Comparison of ENCODE assay signal across 8 mouse cellular contexts in the genomic region with DNA sequence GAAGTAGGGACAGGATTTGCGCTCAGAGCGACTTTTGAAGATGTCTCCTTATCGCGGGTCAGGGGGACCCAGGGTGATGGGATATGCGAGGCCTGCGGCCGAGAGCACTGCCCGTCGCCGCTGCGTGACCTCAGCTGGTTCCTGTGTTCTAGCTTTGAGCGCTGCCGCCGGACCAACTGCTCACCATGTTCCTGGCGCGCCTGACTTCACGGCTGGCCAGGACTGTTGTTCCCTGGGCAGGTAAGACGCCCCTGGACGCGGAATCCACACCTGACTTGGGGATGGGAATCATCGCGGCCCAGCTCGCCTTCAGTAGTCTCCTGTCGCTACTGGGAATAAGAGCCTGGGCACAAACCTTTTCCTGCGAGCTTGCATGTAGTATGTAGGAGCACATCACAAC. TPM values are rescaled to one million over a fixed set of nuclear protein-coding genes. Genes with fewer than 3 reads are reported as not detected.
DNase-seq lines count a peak whose midpoint lies in the region; ATAC-seq lines count a peak whose summit lies in the region.

No protein-coding gene starts in this region.

- no peak for DNase-seq in lung, postnatal 14 days
- peak; percentile 62 for DNase-seq in kidney, postnatal 10 days
- DNase-seq in layer of hippocampus, postnatal 36 days: no peak
- no peak for DNase-seq in cerebellum, postnatal 4 days (ENCODE audit: low spot score in 2 of 2)
- DNase-seq in right cerebral cortex, postnatal 36 days (ENCODE audit: low spot score in 2 of 2): no peak

- no peaks in the 10 kb centered on the region for H3K9me3 ChIP-seq in lung, embryonic 15.5 days
- H3K9me3 ChIP-seq in erythroblast, embryonic 14.5 days (ENCODE audit: control insufficient read depth, low read length): no peaks in the 10 kb centered on the region
- H3K9me3 ChIP-seq in midbrain, embryonic 15.5 days: no peaks in the 10 kb centered on the region

- peak overlapping the region; percentile 78 for H3K9ac ChIP-seq in lung, embryonic 15.5 days
- H3K9ac ChIP-seq in midbrain, embryonic 15.5 days: peak overlapping the region; percentile 72

- ATAC-seq in lung, embryonic 15.5 days (ENCODE audit: borderline replicate concordance, extremely low read depth, low FRiP score, low TSS enrichment): no peak; the same call in 1 of the 2 replicates
- ATAC-seq in midbrain, embryonic 15.5 days (replicated peaks): no peak; the same call in 1 of the 2 replicates

- WGBS in lung, embryonic 15.5 days: 1% methylated on average over 25 of the region's 25 CpGs
- WGBS in midbrain, embryonic 15.5 days: under 1% methylated on average over 25 of the region's 25 CpGs

- H3K4me3 ChIP-seq in lung, embryonic 15.5 days: peak overlapping the region; percentile 85
- peak overlapping the region; percentile 65 for H3K4me3 ChIP-seq in erythroblast, embryonic 14.5 days (replicated peaks)
- peak overlapping the region; percentile 58 for H3K4me3 ChIP-seq in midbrain, embryonic 15.5 days

- peak overlapping the region; percentile 93 for H3K4me2 ChIP-seq in lung, embryonic 15.5 days
- H3K4me2 ChIP-seq in midbrain, embryonic 15.5 days: peak overlapping the region; percentile 87

- peaks cover 20% of the 10 kb centered on the region for H3K36me3 ChIP-seq in lung, embryonic 15.5 days
- peaks cover 46% of the 10 kb centered on the region for H3K36me3 ChIP-seq in erythroblast, embryonic 14.5 days (ENCODE audit: control insufficient read depth)
- H3K36me3 ChIP-seq in midbrain, embryonic 15.5 days (replicated peaks): 0 out of 2 replicates have a peak, but pooled peaks cover 5% of the 10 kb centered on the region

- H3K27ac ChIP-seq in lung, embryonic 15.5 days: peak overlapping the region; percentile 92
- H3K27ac ChIP-seq in midbrain, embryonic 15.5 days: peak overlapping the region; percentile 89

- peaks cover 30% of the 10 kb centered on the region for H3K4me1 ChIP-seq in lung, embryonic 15.5 days
- H3K4me1 ChIP-seq in erythroblast, embryonic 14.5 days (ENCODE audit: control insufficient read depth): peaks cover 37% of the 10 kb centered on the region
- H3K4me1 ChIP-seq in midbrain, embryonic 15.5 days: peaks cover 29% of the 10 kb centered on the region

- no peaks in the 10 kb centered on the region for H3K27me3 ChIP-seq in lung, embryonic 15.5 days
- no peaks in the 10 kb centered on the region for H3K27me3 ChIP-seq in erythroblast, embryonic 14.5 days (ENCODE audit: control insufficient read depth)
- H3K27me3 ChIP-seq in midbrain, embryonic 15.5 days (replicated peaks): no peaks in the 10 kb centered on the region

RNA-seq across cellular contexts. Expression of a gene that starts 0.8 kb away (rescaled TPM):
- 143 and 146 TPM in 2 replicates for polyA plus RNA-seq in lung, embryonic 15.5 days (2015; fragmentation: Nextera tagmentation; extraction: Ambion mirVana)
- 28.2 and 40.5 TPM in 2 replicates for polyA plus RNA-seq in erythroblast, embryonic 14.5 days (2012)
- polyA plus RNA-seq in midbrain, embryonic 15.5 days (2015; fragmentation: Nextera tagmentation; extraction: Ambion mirVana): 128 and 129 TPM in 2 replicates
- total RNA-seq in layer of hippocampus, postnatal 36 days (2021): 10 to 100 TPM; 88.4 to 98.2 TPM

RNA-seq across cellular contexts. Expression of a gene that starts 7.6 kb away (rescaled TPM):
- 194 and 223 TPM in 2 replicates for polyA plus RNA-seq in lung, embryonic 15.5 days (2015; fragmentation: Nextera tagmentation; extraction: Ambion mirVana)
- polyA plus RNA-seq in erythroblast, embryonic 14.5 days (2012): 0.11 TPM in 1 of 2 replicates, not detected in the other
- polyA plus RNA-seq in midbrain, embryonic 15.5 days (2015; fragmentation: Nextera tagmentation; extraction: Ambion mirVana): 23.4 and 32.6 TPM in 2 replicates
- 1 to 10 TPM; 5.6 to 8.1 TPM for total RNA-seq in layer of hippocampus, postnatal 36 days (2021)

RNA-seq across cellular contexts. Expression of a gene that starts 15.4 kb away (rescaled TPM):
- polyA plus RNA-seq in lung, embryonic 15.5 days (2015; fragmentation: Nextera tagmentation; extraction: Ambion mirVana): 14.0 and 14.7 TPM in 2 replicates
- 8.1 and 8.2 TPM in 2 replicates for polyA plus RNA-seq in erythroblast, embryonic 14.5 days (2012)
- 30.9 and 37.0 TPM in 2 replicates for polyA plus RNA-seq in midbrain, embryonic 15.5 days (2015; fragmentation: Nextera tagmentation; extraction: Ambion mirVana)
- 10 to 100 TPM; 75.6 to 76.6 TPM for total RNA-seq in layer of hippocampus, postnatal 36 days (2021)

RNA-seq across cellular contexts. Expression of a gene that starts 19.5 kb away (rescaled TPM):
- 152 and 169 TPM in 2 replicates for polyA plus RNA-seq in lung, embryonic 15.5 days (2015; fragmentation: Nextera tagmentation; extraction: Ambion mirVana)
- 4.7 and 4.8 TPM in 2 replicates for polyA plus RNA-seq in erythroblast, embryonic 14.5 days (2012)
- 155 and 164 TPM in 2 replicates for polyA plus RNA-seq in midbrain, embryonic 15.5 days (2015; fragmentation: Nextera tagmentation; extraction: Ambion mirVana)
- total RNA-seq in layer of hippocampus, postnatal 36 days (2021): 100 to 1,000 TPM in 1 of 2 experiments, 10 to 100 TPM in 1; 87.0 to 106 TPM

RNA-seq across cellular contexts. Expression of a gene that starts 29.2 kb away (rescaled TPM):
- polyA plus RNA-seq in lung, embryonic 15.5 days (2015; fragmentation: Nextera tagmentation; extraction: Ambion mirVana): 193 and 228 TPM in 2 replicates
- polyA plus RNA-seq in erythroblast, embryonic 14.5 days (2012): 1.9 and 2.3 TPM in 2 replicates
- polyA plus RNA-seq in midbrain, embryonic 15.5 days (2015; fragmentation: Nextera tagmentation; extraction: Ambion mirVana): 242 and 244 TPM in 2 replicates
- total RNA-seq in layer of hippocampus, postnatal 36 days (2021): 10 to 100 TPM; 83.0 to 87.4 TPM

Comparison
In these comparisons a context has a peak if more than half of its experiments do, and no peak if none do; other contexts are left out.
1. RNA of a gene that starts 7.6 kb away (polyA plus RNA-seq): 194 to 223 TPM in lung, embryonic 15.5 days and 23.4 to 32.6 TPM in midbrain, embryonic 15.5 days; 0.11 TPM in erythroblast, embryonic 14.5 days; every median in the first group is over 10 times any median in the second.
2. Peak in every context shown above with its lines, with median percentiles within 50 percentile points of each other: H3K4me3 ChIP-seq.